Mouse (Mus musculus) liver, postnatal 0 days (tissue): Measurements from ENCODE around the gene Cadm3.

Experiments used
- CTCF ChIP-seq: sonication (generic); IDR thresholded peaks from 2 replicates; pipeline ENCODE4 v1.5.1; 2016; ENCODE audit warnings: antibody characterized with exemption, low read depth
- EP300 ChIP-seq: IDR thresholded peaks from 2 replicates; pipeline ENCODE4 v1.6.1; 2016; ENCODE audit warnings: antibody characterized with exemption, low read depth, mild to moderate bottlenecking

- no peak for TF ChIP-seq CTCF
- TF ChIP-seq EP300 = no peak
Observed at GRCm38 (mm10) chr1:173328446-173328845, 39.0 kb downstream of the Cadm3 start.
